Mouse (Mus musculus) midbrain, embryonic 13.5 days (tissue): ENCODE measurements around the gene Rab37. TPM values are rescaled to one million over a fixed set of nuclear protein-coding genes. Genes with fewer than 3 reads are reported as not detected.

Source experiments
- ATAC-seq: fragments of 200-750 bp; cut with Nextera tagmentation; 2 replicates; pipeline ENCODE4 v1.8.0; 2017; ENCODE audit warnings: mild to moderate bottlenecking, moderate TSS enrichment, moderate library complexity
- H3K27ac ChIP-seq: fragments of 300-500 bp; sonication (generic); 2 replicates; pipeline ENCODE4 v1.5.1; 2015; ENCODE audit warnings: inconsistent platforms, mild to moderate bottlenecking, moderate library complexity
- H3K27me3 ChIP-seq: fragments of 300-500 bp; sonication (generic); 2 replicates; pipeline ENCODE4 v1.6.1; 2015; ENCODE audit warnings: mild to moderate bottlenecking, inconsistent platforms
- H3K36me3 ChIP-seq: fragments of 300-500 bp; sonication (generic); 2 replicates; pipeline ENCODE4 v1.6.1; 2015; ENCODE audit warnings: mild to moderate bottlenecking, inconsistent platforms
- H3K4me1 ChIP-seq: fragments of 300-500 bp; sonication (generic); replicated peaks from 2 replicates; pipeline ENCODE4 v1.6.1; 2015; ENCODE audit warnings: inconsistent platforms
- H3K4me2 ChIP-seq: fragments of 300-500 bp; sonication (generic); replicated peaks from 2 replicates; pipeline ENCODE4 v1.6.1; 2015; ENCODE audit warnings: moderate library complexity, mild to moderate bottlenecking, inconsistent platforms
- H3K4me3 ChIP-seq: fragments of 300-500 bp; sonication (generic); replicated peaks from 2 replicates; pipeline ENCODE4 v1.5.1; 2015; ENCODE audit warnings: mild to moderate bottlenecking, inconsistent platforms
- H3K9ac ChIP-seq: fragments of 300-500 bp; sonication (generic); replicated peaks from 2 replicates; pipeline ENCODE4 v1.6.1; 2015; ENCODE audit warnings: mild to moderate bottlenecking, inconsistent platforms
- H3K9me3 ChIP-seq: fragments of 300-500 bp; sonication (generic); 2 replicates; pipeline ENCODE4 v1.6.1; 2016; ENCODE audit warnings: mild to moderate bottlenecking, inconsistent platforms
- WGBS: fragments of 180-500 bp; shearing (Covaris S2); methylation state at CpG from one replicate; pipeline ENCODE4 v1.1.7; 2015; 5-methylcytosine and 5-hydroxymethylcytosine counted together
- polyA plus RNA-seq: library from polyadenylated mRNA; unstranded; fragments of >200 nt; fragmentation: Nextera tagmentation; extraction: Ambion mirVana; gene quantifications from 2 replicates; pipeline ENCODE4 v1.2.1, GENCODE M21; 2015

Gene Rab37
- polyA plus RNA-seq, 1 experiment from 2014 or later = 1.3 TPM

- Histone ChIP-seq H3K9me3 (no peaks in the 10 kb centered on the region), H3K27ac (no peak overlapping the region), H3K4me1 (0 out of 2 replicates have a peak, but pooled peaks cover 1% of the 10 kb centered on the region), H3K27me3 (no peaks in the 10 kb centered on the region), H3K36me3 (peaks cover 47% of the 10 kb centered on the region), H3K9ac (no peak overlapping the region), H3K4me3 (no peak overlapping the region), H3K4me2 (no peak overlapping the region)
- no peak for ATAC-seq
- WGBS = 87% methylated on average over 8 of the region's 8 CpGs
These were observed 106.3 kb downstream of the Rab37 start for GRCm38 (mm10) chr11:115197558-115197957.

GRCm38 (mm10) chr11:115198932-115199384, 107.7 kb downstream of the Rab37 start:
- Histone ChIP-seq H3K4me3 (no peak overlapping the region), H3K4me1 (0 out of 2 replicates have a peak, but pooled peaks cover 3% of the 10 kb centered on the region), H3K27me3 (no peaks in the 10 kb centered on the region), H3K9ac (no peak overlapping the region), H3K9me3 (no peaks in the 10 kb centered on the region), H3K36me3 (peaks cover 47% of the 10 kb centered on the region), H3K4me2 (no peak overlapping the region), H3K27ac (no peak overlapping the region)
- no peak for ATAC-seq
- 71% methylated on average over 12 of the region's 12 CpGs for WGBS

- Histone ChIP-seq H3K4me3 (no peak overlapping the region), H3K4me1 (0 out of 2 replicates have a peak, but pooled peaks cover 3% of the 10 kb centered on the region), H3K27me3 (no peaks in the 10 kb centered on the region), H3K4me2 (no peak overlapping the region), H3K9me3 (no peaks in the 10 kb centered on the region), H3K36me3 (peaks cover 56% of the 10 kb centered on the region), H3K27ac (no peak overlapping the region), H3K9ac (no peak overlapping the region)
- 92% methylated on average over 4 of the region's 4 CpGs for WGBS
- ATAC-seq = no peak
These were observed 109.3 kb downstream of the Rab37 start for GRCm38 (mm10) chr11:115200520-115200919.

- Histone ChIP-seq H3K9ac (no peak overlapping the region), H3K4me3 (no peak overlapping the region), H3K27me3 (no peaks in the 10 kb centered on the region), H3K9me3 (no peaks in the 10 kb centered on the region), H3K4me2 (no peak overlapping the region), H3K27ac (no peak overlapping the region), H3K4me1 (0 out of 2 replicates have a peak, but pooled peaks cover 3% of the 10 kb centered on the region), H3K36me3 (peaks cover 69% of the 10 kb centered on the region)
- ATAC-seq = peak; percentile 90
- WGBS = 16% methylated on average over 12 of the region's 12 CpGs
These were observed 111.1 kb downstream of the Rab37 start for GRCm38 (mm10) chr11:115202316-115202715.

GRCm38 (mm10) chr11:115202756-115203155, 111.5 kb downstream of the Rab37 start:
- Histone ChIP-seq H3K4me2 (no peak overlapping the region), H3K9ac (no peak overlapping the region), H3K27ac (no peak overlapping the region), H3K4me1 (0 out of 2 replicates have a peak, but pooled peaks cover 3% of the 10 kb centered on the region), H3K4me3 (no peak overlapping the region), H3K9me3 (no peaks in the 10 kb centered on the region), H3K27me3 (no peaks in the 10 kb centered on the region), H3K36me3 (peaks cover 69% of the 10 kb centered on the region)
- no peak for ATAC-seq
- WGBS = 96% methylated on average over 9 of the region's 9 CpGs

GRCm38 (mm10) chr11:115208126-115208525, 116.9 kb downstream of the Rab37 start:
- Histone ChIP-seq H3K9me3 (no peaks in the 10 kb centered on the region), H3K27me3 (no peaks in the 10 kb centered on the region), H3K4me3 (no peak overlapping the region), H3K4me1 (peaks cover 18% of the 10 kb centered on the region), H3K27ac (no peak overlapping the region), H3K9ac (no peak overlapping the region), H3K36me3 (peaks cover 52% of the 10 kb centered on the region), H3K4me2 (no peak overlapping the region)
- ATAC-seq = no peak
- 80% methylated on average over 12 of the region's 12 CpGs for WGBS

- H3K4me2 ChIP-seq = no peak overlapping the region
- H3K9ac ChIP-seq = peak overlapping the region; percentile 40; the same call in 1 of the 2 replicates
- H3K4me3 ChIP-seq = no peak overlapping the region
- no peak for ATAC-seq
- no peaks in the 10 kb centered on the region for H3K27me3 ChIP-seq
- WGBS = 83% methylated on average over 25 of the region's 25 CpGs
- no peaks in the 10 kb centered on the region for H3K9me3 ChIP-seq
- H3K27ac ChIP-seq = no peak overlapping the region
- peaks cover 52% of the 10 kb centered on the region for H3K36me3 ChIP-seq
- H3K4me1 ChIP-seq = peaks cover 18% of the 10 kb centered on the region
These were observed 117.8 kb downstream of the Rab37 start for GRCm38 (mm10) chr11:115208776-115209732.

GRCm38 (mm10) chr11:115209958-115210357, 118.7 kb downstream of the Rab37 start:
- 77% methylated on average over 7 of the region's 7 CpGs for WGBS
- Histone ChIP-seq H3K27ac (no peak overlapping the region), H3K9ac (peak overlapping the region; percentile 23; the same call in 1 of the 2 replicates), H3K4me1 (peaks cover 18% of the 10 kb centered on the region), H3K27me3 (no peaks in the 10 kb centered on the region), H3K9me3 (no peaks in the 10 kb centered on the region), H3K36me3 (peaks cover 48% of the 10 kb centered on the region), H3K4me2 (no peak overlapping the region), H3K4me3 (no peak overlapping the region)
- no peak for ATAC-seq

Other genes with a start within 250 kb of the Rab37 start
- gene Gprc5c, start 240.3 kb upstream of the Rab37 start, polyA plus RNA-seq = 5.9 and 7.1 TPM in 2 replicates
- gene Cd300a, start 201.4 kb upstream of the Rab37 start, polyA plus RNA-seq = 0.55 and 0.67 TPM in 2 replicates
- gene Cd300lb, start 157.0 kb upstream of the Rab37 start, polyA plus RNA-seq = 0.05 TPM in 1 of 2 replicates, not detected in the other
- not detected in 2 replicates for gene Cd300c, start 122.3 kb upstream of the Rab37 start, polyA plus RNA-seq
- gene Cd300ld, start 101.5 kb upstream of the Rab37 start, polyA plus RNA-seq = not detected in 2 replicates
- gene Cd300c2, start 89.6 kb upstream of the Rab37 start, polyA plus RNA-seq = 0.81 and 0.82 TPM in 2 replicates
- gene Cd300ld2, start 75.2 kb upstream of the Rab37 start, polyA plus RNA-seq = not detected in 2 replicates
- gene Cd300ld4, start 64.4 kb upstream of the Rab37 start, polyA plus RNA-seq = not detected in 2 replicates
- gene Cd300ld5, start 53.7 kb upstream of the Rab37 start, polyA plus RNA-seq = not detected in 2 replicates
- gene Cd300ld3, start 43.0 kb upstream of the Rab37 start, polyA plus RNA-seq = not detected in 2 replicates
- not detected in 2 replicates for gene Cd300e, start 29.3 kb upstream of the Rab37 start, polyA plus RNA-seq
- gene Cd300lf, start 42.6 kb downstream of the Rab37 start, polyA plus RNA-seq = 0.28 TPM in 1 of 2 replicates, not detected in the other
- gene Slc9a3r1, start 71.9 kb downstream of the Rab37 start, polyA plus RNA-seq = 30.4 and 34.3 TPM in 2 replicates
- gene Tmem104, start 96.1 kb downstream of the Rab37 start, polyA plus RNA-seq = 10.3 and 10.7 TPM in 2 replicates
- 20.9 and 23.7 TPM in 2 replicates for gene Nat9, start 96.4 kb downstream of the Rab37 start, polyA plus RNA-seq
- gene Grin2c, start 175.8 kb downstream of the Rab37 start, polyA plus RNA-seq = 0.06 and 0.12 TPM in 2 replicates
- gene Fdxr, start 185.6 kb downstream of the Rab37 start, polyA plus RNA-seq = 19.3 and 24.1 TPM in 2 replicates
- gene Fads6, start 206.2 kb downstream of the Rab37 start, polyA plus RNA-seq = 0.41 and 0.43 TPM in 2 replicates
- not detected in 2 replicates for gene Otop2, start 215.7 kb downstream of the Rab37 start, polyA plus RNA-seq
- gene Ush1g, start 230.6 kb downstream of the Rab37 start, polyA plus RNA-seq = 0.05 TPM in 1 of 2 replicates, not detected in the other
- gene Otop3, start 243.3 kb downstream of the Rab37 start, polyA plus RNA-seq = 0.30 and 0.35 TPM in 2 replicates